Mouse (Mus musculus): ENCODE results near the gene Gstcd. TPM values are rescaled to one million over a fixed set of nuclear protein-coding genes. Genes with fewer than 3 reads are reported as not detected.
A peak's percentile ranks its signal among the peaks of the same experiment; 100 is the strongest.

Gene Gstcd
- polyA plus RNA-seq (2014; fragmentation: Nextera tagmentation; extraction: Ambion mirVana) = 13.4 and 13.6 TPM in 2 replicates

- H3K9ac ChIP-seq (ENCODE audit: low read length) = peak within 1 kb of the TSS; percentile 99
- under 1% methylated on average over 53 of the region's 53 CpGs for WGBS
- H3K4me1 ChIP-seq (replicated peaks; ENCODE audit: control insufficient read depth, insufficient read depth, low read length) = no peaks in the 10 kb centered on the region
- H3K4me3 ChIP-seq (ENCODE audit: low read depth, low read length) = peak within 1 kb of the TSS; percentile 66
- H3K36me3 ChIP-seq (ENCODE audit: control insufficient read depth, insufficient read depth, low read length) = no peaks in the 10 kb centered on the region
- peak within 1 kb of the TSS; percentile 55 for H3K4me2 ChIP-seq (ENCODE audit: low read depth, low read length, severe bottlenecking)
- DNase-seq (ENCODE audit: low spot score) (peak; percentile 94), ATAC-seq (replicated peaks; ENCODE audit: low FRiP score) (peak; percentile 97)
- H3K27ac ChIP-seq (ENCODE audit: low read depth, low read length) = peak within 1 kb of the TSS; percentile 94
- H3K27me3 ChIP-seq (ENCODE audit: control insufficient read depth, insufficient read depth, low read length) = no peaks in the 10 kb centered on the region
- H3K9me3 ChIP-seq (ENCODE audit: control insufficient read depth, low read length) = no peaks in the 10 kb centered on the region
Measured at GRCm38 (mm10) chr3:133091664-133092273, at the start of gene Gstcd, which contains the start of gene Ints12. Gstcd (minus strand) TSS chr3:133092033. Ints12 (plus strand) TSS chr3:133091840.

DNA sequence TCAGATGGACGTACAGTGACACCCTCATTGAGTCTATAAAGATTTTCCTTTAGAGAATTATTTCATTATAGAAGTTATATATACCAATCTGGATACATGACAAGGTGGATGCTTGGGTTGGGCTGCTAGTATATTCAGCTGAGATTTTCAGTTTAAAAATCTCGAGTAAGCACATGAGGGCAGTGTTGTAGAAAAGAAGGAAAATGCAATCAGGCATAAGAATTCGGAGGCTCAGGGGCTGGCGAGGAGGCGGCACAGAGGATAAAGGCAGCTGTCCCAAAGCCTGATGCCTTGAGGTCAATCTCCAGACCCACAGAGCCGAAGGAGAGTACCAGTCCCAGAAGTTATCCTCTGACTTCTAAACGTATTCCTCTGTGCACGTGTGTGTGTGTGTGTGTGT lies 40.8 kb upstream of the Gstcd start:
- DNase-seq (ENCODE audit: low spot score) = no peak
- WGBS = 55% methylated on average over 8 of the region's 8 CpGs

GRCm38 (mm10) chr3:133131372-133131771 lies 39.5 kb upstream of the Gstcd start:
- Histone ChIP-seq H3K27me3 (ENCODE audit: control insufficient read depth, insufficient read depth, low read length) (no peaks in the 10 kb centered on the region), H3K4me1 (replicated peaks; ENCODE audit: control insufficient read depth, insufficient read depth, low read length) (no peaks in the 10 kb centered on the region), H3K9ac (ENCODE audit: low read length) (no peak overlapping the region), H3K4me2 (ENCODE audit: low read depth, low read length, severe bottlenecking) (no peak overlapping the region), H3K27ac (ENCODE audit: low read depth, low read length) (no peak overlapping the region), H3K9me3 (ENCODE audit: control insufficient read depth, low read length) (no peaks in the 10 kb centered on the region), H3K4me3 (ENCODE audit: low read depth, low read length) (no peak overlapping the region), H3K36me3 (ENCODE audit: control insufficient read depth, insufficient read depth, low read length) (no peaks in the 10 kb centered on the region)
- DNase-seq (ENCODE audit: low spot score) (no peak), ATAC-seq (replicated peaks; ENCODE audit: low FRiP score) (no peak)
- 95% methylated on average over 5 of the region's 5 CpGs for WGBS

More for the DNA sequence above, 40.8 kb upstream of the Gstcd start:
- Histone ChIP-seq H3K4me2 (ENCODE audit: low read depth, low read length, severe bottlenecking) (no peak overlapping the region), H3K36me3 (ENCODE audit: control insufficient read depth, insufficient read depth, low read length) (no peaks in the 10 kb centered on the region), H3K27ac (ENCODE audit: low read depth, low read length) (no peak overlapping the region), H3K4me1 (replicated peaks; ENCODE audit: control insufficient read depth, insufficient read depth, low read length) (no peaks in the 10 kb centered on the region), H3K4me3 (ENCODE audit: low read depth, low read length) (no peak overlapping the region), H3K27me3 (ENCODE audit: control insufficient read depth, insufficient read depth, low read length) (no peaks in the 10 kb centered on the region), H3K9me3 (ENCODE audit: control insufficient read depth, low read length) (no peaks in the 10 kb centered on the region), H3K9ac (ENCODE audit: low read length) (no peak overlapping the region)
- ATAC-seq (replicated peaks; ENCODE audit: low FRiP score) = 0 out of 2 replicates have a peak, but pooled peaks have one; percentile 30

GRCm38 (mm10) chr3:133113281-133113680 lies 21.4 kb upstream of the Gstcd start:
- ATAC-seq (replicated peaks; ENCODE audit: low FRiP score) (no peak), DNase-seq (ENCODE audit: low spot score) (no peak)
- H3K36me3 ChIP-seq (ENCODE audit: control insufficient read depth, insufficient read depth, low read length) = 0 out of 2 replicates have a peak, but pooled peaks cover 2% of the 10 kb centered on the region
- H3K9me3 ChIP-seq (ENCODE audit: control insufficient read depth, low read length) = no peaks in the 10 kb centered on the region
- no peak overlapping the region for H3K4me3 ChIP-seq (ENCODE audit: low read depth, low read length)
- H3K9ac ChIP-seq (ENCODE audit: low read length) = no peak overlapping the region
- 62% methylated on average over 1 of the region's 1 CpGs for WGBS
- H3K27ac ChIP-seq (ENCODE audit: low read depth, low read length) = no peak overlapping the region
- no peaks in the 10 kb centered on the region for H3K4me1 ChIP-seq (replicated peaks; ENCODE audit: control insufficient read depth, insufficient read depth, low read length)
- H3K27me3 ChIP-seq (ENCODE audit: control insufficient read depth, insufficient read depth, low read length) = no peaks in the 10 kb centered on the region
- H3K4me2 ChIP-seq (ENCODE audit: low read depth, low read length, severe bottlenecking) = no peak overlapping the region

DNA sequence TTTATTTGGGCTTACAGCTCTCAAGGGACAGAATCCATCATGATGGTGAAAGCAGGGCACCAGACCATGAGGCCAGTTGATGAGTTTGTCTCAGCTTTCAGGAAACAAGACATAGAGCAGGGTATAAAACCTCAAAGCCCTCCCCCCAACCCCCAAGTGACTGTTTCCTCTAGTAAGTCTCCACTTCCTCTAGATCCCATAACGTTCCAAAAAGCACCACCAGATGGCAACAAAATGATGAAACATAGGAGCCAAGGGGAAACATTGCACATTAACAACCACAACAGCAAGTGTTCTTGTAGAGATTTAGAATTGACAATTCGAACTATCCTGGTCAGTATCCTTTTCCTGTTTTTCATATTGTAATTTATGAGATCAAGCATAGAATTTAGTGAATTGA lies 19.9 kb upstream of the Gstcd start:
- no peak overlapping the region for H3K4me2 ChIP-seq (ENCODE audit: low read depth, low read length, severe bottlenecking)
- WGBS = 48% methylated on average over 2 of the region's 2 CpGs
- H3K9me3 ChIP-seq (ENCODE audit: control insufficient read depth, low read length) = no peaks in the 10 kb centered on the region
- DNase-seq (ENCODE audit: low spot score) (no peak), ATAC-seq (replicated peaks; ENCODE audit: low FRiP score) (no peak; the same call in 1 of the 2 replicates)
- H3K27me3 ChIP-seq (ENCODE audit: control insufficient read depth, insufficient read depth, low read length) = no peaks in the 10 kb centered on the region
- H3K9ac ChIP-seq (ENCODE audit: low read length) = no peak overlapping the region
- H3K27ac ChIP-seq (ENCODE audit: low read depth, low read length) = no peak overlapping the region
- H3K36me3 ChIP-seq (ENCODE audit: control insufficient read depth, insufficient read depth, low read length) = peaks cover 2% of the 10 kb centered on the region; the same call in 1 of the 2 replicates
- no peak overlapping the region for H3K4me3 ChIP-seq (ENCODE audit: low read depth, low read length)
- H3K4me1 ChIP-seq (replicated peaks; ENCODE audit: control insufficient read depth, insufficient read depth, low read length) = no peaks in the 10 kb centered on the region

- no peak overlapping the region for H3K4me3 ChIP-seq (ENCODE audit: low read depth, low read length)
- no peak overlapping the region for H3K27ac ChIP-seq (ENCODE audit: low read depth, low read length)
- DNase-seq (ENCODE audit: low spot score) (no peak), ATAC-seq (replicated peaks; ENCODE audit: low FRiP score) (no peak)
- no peaks in the 10 kb centered on the region for H3K9me3 ChIP-seq (ENCODE audit: control insufficient read depth, low read length)
- H3K4me1 ChIP-seq (replicated peaks; ENCODE audit: control insufficient read depth, insufficient read depth, low read length) = no peaks in the 10 kb centered on the region
- peaks cover 2% of the 10 kb centered on the region; the same call in 1 of the 2 replicates for H3K36me3 ChIP-seq (ENCODE audit: control insufficient read depth, insufficient read depth, low read length)
- no peaks in the 10 kb centered on the region for H3K27me3 ChIP-seq (ENCODE audit: control insufficient read depth, insufficient read depth, low read length)
- no peak overlapping the region for H3K9ac ChIP-seq (ENCODE audit: low read length)
- no peak overlapping the region for H3K4me2 ChIP-seq (ENCODE audit: low read depth, low read length, severe bottlenecking)
- WGBS = 92% methylated on average over 4 of the region's 4 CpGs
Measured at GRCm38 (mm10) chr3:133109844-133110243, 18.0 kb upstream of the Gstcd start.

DNA sequence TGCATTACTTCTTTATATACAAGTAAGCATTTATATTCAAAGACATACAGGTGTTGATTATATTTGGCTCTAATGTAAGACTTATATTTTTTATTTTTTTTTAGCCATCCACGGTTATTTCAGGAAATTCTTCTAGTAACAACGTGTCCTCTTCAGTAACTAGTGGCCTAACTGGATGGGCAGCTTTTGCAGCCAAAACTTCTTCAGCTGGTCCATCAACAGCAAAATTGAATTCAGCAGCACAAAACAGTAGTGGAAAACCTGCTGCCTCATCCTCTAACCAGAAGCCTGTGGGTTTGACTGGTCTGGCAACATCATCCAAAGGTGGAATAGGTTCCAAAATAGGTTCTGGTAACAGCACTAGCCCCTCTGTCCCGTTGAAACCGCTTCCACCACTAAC lies 16.9 kb upstream of the Gstcd start:
- no peak for DNase-seq (ENCODE audit: low spot score)
- no peak overlapping the region for H3K4me2 ChIP-seq (ENCODE audit: low read depth, low read length, severe bottlenecking)
- WGBS = 92% methylated on average over 4 of the region's 4 CpGs

GRCm38 (mm10) chr3:133104436-133104835 lies 12.6 kb upstream of the Gstcd start:
- Histone ChIP-seq H3K27ac (ENCODE audit: low read depth, low read length) (no peak overlapping the region), H3K4me2 (ENCODE audit: low read depth, low read length, severe bottlenecking) (no peak overlapping the region), H3K4me3 (ENCODE audit: low read depth, low read length) (no peak overlapping the region), H3K9ac (ENCODE audit: low read length) (no peak overlapping the region), H3K4me1 (replicated peaks; ENCODE audit: control insufficient read depth, insufficient read depth, low read length) (no peaks in the 10 kb centered on the region), H3K27me3 (ENCODE audit: control insufficient read depth, insufficient read depth, low read length) (no peaks in the 10 kb centered on the region), H3K9me3 (ENCODE audit: control insufficient read depth, low read length) (no peaks in the 10 kb centered on the region), H3K36me3 (ENCODE audit: control insufficient read depth, insufficient read depth, low read length) (peaks cover 2% of the 10 kb centered on the region; the same call in 1 of the 2 replicates)
- ATAC-seq (replicated peaks; ENCODE audit: low FRiP score) = no peak
- 93% methylated on average over 3 of the region's 3 CpGs for WGBS
- DNase-seq (ENCODE audit: low spot score) = no peak

More for the DNA sequence above, 16.9 kb upstream of the Gstcd start:
- Histone ChIP-seq H3K4me3 (ENCODE audit: low read depth, low read length) (no peak overlapping the region), H3K27ac (ENCODE audit: low read depth, low read length) (no peak overlapping the region), H3K36me3 (ENCODE audit: control insufficient read depth, insufficient read depth, low read length) (peaks cover 2% of the 10 kb centered on the region; the same call in 1 of the 2 replicates), H3K9me3 (ENCODE audit: control insufficient read depth, low read length) (no peaks in the 10 kb centered on the region), H3K9ac (ENCODE audit: low read length) (no peak overlapping the region), H3K27me3 (ENCODE audit: control insufficient read depth, insufficient read depth, low read length) (no peaks in the 10 kb centered on the region), H3K4me1 (replicated peaks; ENCODE audit: control insufficient read depth, insufficient read depth, low read length) (no peaks in the 10 kb centered on the region)
- no peak for ATAC-seq (replicated peaks; ENCODE audit: low FRiP score)

GRCm38 (mm10) chr3:133103768-133104167 lies 11.9 kb upstream of the Gstcd start:
- Histone ChIP-seq H3K4me3 (ENCODE audit: low read depth, low read length) (no peak overlapping the region), H3K36me3 (ENCODE audit: control insufficient read depth, insufficient read depth, low read length) (peaks cover under 1% of the 10 kb centered on the region; the same call in 1 of the 2 replicates), H3K4me2 (ENCODE audit: low read depth, low read length, severe bottlenecking) (no peak overlapping the region), H3K27me3 (ENCODE audit: control insufficient read depth, insufficient read depth, low read length) (no peaks in the 10 kb centered on the region), H3K9me3 (ENCODE audit: control insufficient read depth, low read length) (no peaks in the 10 kb centered on the region), H3K9ac (ENCODE audit: low read length) (no peak overlapping the region), H3K27ac (ENCODE audit: low read depth, low read length) (no peak overlapping the region), H3K4me1 (replicated peaks; ENCODE audit: control insufficient read depth, insufficient read depth, low read length) (no peaks in the 10 kb centered on the region)
- 90% methylated on average over 3 of the region's 3 CpGs for WGBS
- DNase-seq (ENCODE audit: low spot score) (no peak), ATAC-seq (replicated peaks; ENCODE audit: low FRiP score) (no peak)
